Mouse (Mus musculus) layer of hippocampus, postnatal 36 days (tissue): ENCODE data around the gene Hmgcs1. TPM values are rescaled to one million over a fixed set of nuclear protein-coding genes. Genes with fewer than 3 reads are reported as not detected.

Experiments used
- DNase-seq, 2 experiments: peaks; one replicate each; pipeline ENCODE4 v3.0.0; 2022
- total RNA-seq, 2 experiments: library from RNA; stranded (reverse); gene quantifications; 2 replicates each; pipeline ENCODE4 v1.2.3; 2021

Gene Hmgcs1
- total RNA-seq, 2 experiments from 2014 or later: 217 to 241 TPM

DNA sequence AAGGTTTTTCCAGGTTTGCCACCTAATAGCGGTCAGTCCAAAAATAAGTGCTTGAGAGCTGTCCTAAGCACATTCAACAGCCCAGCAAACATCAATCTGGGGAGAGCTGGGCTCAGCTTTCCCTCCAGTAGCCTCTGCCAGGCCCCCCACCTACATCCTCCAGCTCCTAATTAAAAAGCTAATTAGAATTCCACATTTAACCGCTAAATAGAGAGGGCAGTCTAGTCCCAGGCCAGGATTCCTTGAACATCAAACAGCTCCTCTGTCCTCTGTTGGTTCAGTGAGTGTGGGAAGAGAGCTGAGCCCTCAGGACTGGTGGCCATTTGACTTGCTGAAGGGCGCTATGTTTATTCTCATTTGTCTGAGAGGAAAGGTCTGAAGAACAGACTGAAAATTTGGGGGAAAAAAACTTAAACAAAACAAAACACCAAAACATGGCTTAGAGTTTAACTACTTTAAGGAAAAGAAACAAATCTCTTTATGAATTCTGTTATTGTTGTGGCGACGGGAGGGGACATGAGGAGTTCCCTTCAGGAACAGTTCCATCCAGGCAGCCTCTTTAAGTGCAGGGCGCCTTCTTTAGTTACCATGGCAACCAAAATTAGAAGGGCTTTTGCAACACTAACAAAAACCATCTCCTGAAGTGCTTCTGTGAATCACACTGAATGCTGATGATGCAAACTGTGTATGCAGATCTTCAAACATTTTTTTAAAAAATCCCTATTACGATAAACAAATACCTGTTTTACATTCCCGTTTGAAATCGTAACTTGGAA is 63.9 kb downstream of the Hmgcs1 start:
- peak; percentile 27 to 36 for DNase-seq

DNA sequence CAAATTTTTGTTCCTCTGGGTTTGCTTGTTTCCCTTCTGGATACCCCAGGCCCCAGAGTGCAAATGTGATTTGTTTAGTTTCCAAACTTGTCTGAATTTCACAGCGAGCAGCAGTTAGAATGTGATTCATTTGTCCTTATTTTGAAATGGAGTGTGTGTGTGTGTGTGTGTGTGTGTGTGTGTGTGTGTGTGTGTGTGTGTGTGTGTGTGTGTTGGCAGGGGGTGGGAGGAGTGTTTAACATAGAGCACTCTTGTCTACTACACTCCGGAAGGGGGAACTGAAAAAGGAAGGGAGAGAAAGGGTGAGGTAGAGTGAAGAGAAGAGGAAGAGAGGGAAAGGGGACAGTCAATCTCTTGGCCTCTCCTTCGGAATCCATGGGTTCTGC is 64.4 kb downstream of the Hmgcs1 start:
- no peak for DNase-seq

DNA sequence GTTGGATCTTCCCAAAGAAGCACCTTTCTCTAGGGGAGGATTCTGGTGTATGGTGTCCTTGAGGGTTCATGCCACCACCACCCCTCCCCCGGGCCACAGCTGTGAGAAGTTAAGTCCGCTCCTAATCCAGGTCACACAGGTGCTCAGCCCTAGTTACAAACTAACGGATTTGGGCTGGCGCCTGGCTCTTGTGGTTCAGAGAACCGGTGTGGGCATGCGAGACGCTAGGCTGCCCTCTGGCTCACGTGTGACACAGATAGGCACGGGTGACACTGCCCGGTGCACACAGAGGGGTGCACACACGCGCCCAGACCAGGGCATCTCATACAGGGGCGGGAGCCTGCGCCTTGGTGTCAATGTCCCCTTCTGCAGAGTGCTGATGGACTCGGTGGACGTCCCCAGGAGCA is 65.0 kb downstream of the Hmgcs1 start:
- DNase-seq: peak in 1 of 2 experiments; percentile 25

DNA sequence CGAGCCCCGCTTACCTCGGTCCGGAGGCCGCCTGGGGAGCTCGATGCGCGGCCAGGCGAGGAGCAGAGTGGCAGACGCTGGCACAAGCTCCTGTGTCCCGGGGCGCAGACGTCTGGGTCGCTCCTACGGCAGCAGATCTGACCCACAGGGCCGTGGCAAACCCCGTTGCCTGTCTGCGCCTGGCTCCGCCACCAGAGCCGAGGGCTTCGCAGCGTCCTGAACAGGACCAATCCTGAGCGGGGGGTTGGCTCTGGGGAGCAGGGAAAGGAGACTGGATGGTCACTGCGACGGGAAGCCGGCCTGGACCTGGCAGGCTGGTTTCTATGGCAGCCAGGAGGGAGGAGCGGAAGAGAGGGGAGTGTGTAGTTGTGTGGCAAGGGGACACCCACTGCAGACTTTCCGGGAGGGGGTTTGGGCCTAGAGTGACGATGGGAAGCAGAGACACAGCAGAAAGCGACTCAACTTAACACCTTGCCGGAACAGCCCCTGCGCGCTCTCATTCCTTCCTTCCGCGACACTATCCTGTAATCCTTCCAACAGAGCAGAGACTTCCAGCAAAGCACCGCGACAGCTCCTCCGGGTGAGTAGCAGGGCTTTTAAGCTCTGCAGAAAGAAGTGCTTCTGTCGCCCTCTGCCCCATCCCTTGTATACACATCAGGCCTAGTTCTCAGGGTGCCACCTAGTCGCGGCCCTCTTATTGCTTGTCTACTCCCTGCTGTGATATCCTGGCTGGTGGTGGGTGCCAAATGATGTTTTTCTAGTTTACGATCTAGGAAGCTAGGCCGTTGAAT is 65.7 kb downstream of the Hmgcs1 start, which contains the start of gene Nim1k:
Nim1k (minus strand) TSS at position 202 of the 791 bp plus-strand sequence.
- DNase-seq: peak; percentile 80 to 86

DNA sequence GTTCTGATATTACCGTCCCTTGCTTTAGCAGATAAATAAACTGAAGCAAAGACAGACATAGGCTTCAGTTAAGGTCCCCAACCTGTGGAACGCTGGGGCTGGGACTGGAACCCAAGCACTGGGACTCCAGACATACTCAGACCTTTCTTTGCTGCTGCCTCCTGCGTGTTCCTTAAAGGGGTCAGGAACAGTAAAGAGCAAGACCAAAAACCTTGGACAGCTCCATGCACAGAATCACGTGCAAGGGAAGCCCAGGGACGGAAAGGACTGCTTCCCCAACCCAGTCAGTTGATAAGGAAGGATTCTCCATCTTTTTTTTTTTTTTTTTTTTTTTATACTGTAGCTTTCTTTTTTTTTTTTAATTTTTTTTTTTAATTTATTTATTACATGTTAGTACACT is 66.7 kb downstream of the Hmgcs1 start:
- DNase-seq: no peak

Other genes with a start within 250 kb of the Hmgcs1 start
- 10 to 100 TPM; 21.6 to 25.8 TPM for gene 4833420G17Rik, start 227.6 kb upstream of the Hmgcs1 start, total RNA-seq
- gene Tmem267, start 202.3 kb upstream of the Hmgcs1 start, total RNA-seq: 10 to 100 TPM; 27.6 to 32.1 TPM
- gene 3110070M22Rik, start 202.0 kb upstream of the Hmgcs1 start, total RNA-seq: 1 to 10 TPM; 2.1 to 3.1 TPM
- 1 to 10 TPM; 1.0 to 1.7 TPM for gene Ccl28, start 66.6 kb upstream of the Hmgcs1 start, total RNA-seq
- gene Nim1k, start 65.5 kb downstream of the Hmgcs1 start, total RNA-seq: 10 to 100 TPM; 12.6 to 14.5 TPM
- 10 to 100 TPM; 42.5 to 44.9 TPM for gene Zfp131, start 100.5 kb downstream of the Hmgcs1 start, total RNA-seq
- gene AF067063, start 139.8 kb downstream of the Hmgcs1 start, total RNA-seq: not detected
- gene D13Ertd608e, start 145.6 kb downstream of the Hmgcs1 start, total RNA-seq: not detected
- gene Tcstv1, start 204.4 kb downstream of the Hmgcs1 start, total RNA-seq: not detected
- not detected for gene Gm21761, start 238.9 kb downstream of the Hmgcs1 start, total RNA-seq